Mouse (Mus musculus): Measurements from ENCODE around the gene Zcwpw1. TPM values are rescaled to one million over a fixed set of nuclear protein-coding genes. Genes with fewer than 3 reads are reported as not detected.

The Zcwpw1 gene
- polyA plus RNA-seq, 1 experiment from 2014 or later = 22.0 TPM

DNA sequence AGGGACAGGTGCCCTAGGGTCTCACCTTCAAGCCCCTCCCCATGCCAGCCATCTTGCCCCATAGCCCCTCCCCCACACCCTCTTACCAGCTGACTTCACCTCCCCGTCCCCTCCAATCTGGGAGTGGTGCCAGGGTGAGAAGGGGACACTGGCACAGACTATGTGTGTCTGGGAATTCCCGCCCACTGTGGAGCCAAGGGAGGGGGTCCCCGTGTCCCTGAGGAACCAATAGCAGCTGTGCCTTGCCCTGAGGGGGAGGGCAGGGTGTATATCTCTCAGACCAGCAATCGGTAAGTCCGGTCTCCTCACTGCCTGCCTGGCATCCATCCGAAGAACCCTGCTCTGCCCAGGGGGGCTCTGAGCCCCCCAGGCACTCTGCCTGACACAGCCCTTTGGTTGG is 29.7 kb upstream of the Zcwpw1 start:
- H3K36me3 ChIP-seq (replicated peaks; ENCODE audit: control insufficient read depth, insufficient read depth, low read depth, low read length) = peaks cover 7% of the 10 kb centered on the region; the same call in 1 of the 2 replicates
- ATAC-seq (replicated peaks; ENCODE audit: insufficient number of reproducible peaks, low FRiP score, low TSS enrichment, low read depth) (no peak), DNase-seq (ENCODE audit: low spot score) (no peak)
- no peak overlapping the region for H3K27ac ChIP-seq (replicated peaks; ENCODE audit: low read depth, low read length)
- no peaks in the 10 kb centered on the region for H3K9me3 ChIP-seq (replicated peaks; ENCODE audit: control insufficient read depth, low read length)
- no peaks in the 10 kb centered on the region for H3K27me3 ChIP-seq (ENCODE audit: control insufficient read depth, insufficient read depth, low read length)
- H3K9ac ChIP-seq (replicated peaks; ENCODE audit: low read length) = no peak overlapping the region
- 78% methylated on average over 6 of the region's 6 CpGs for WGBS
- no peak overlapping the region for H3K4me3 ChIP-seq (ENCODE audit: low read depth, low read length)
- no peak overlapping the region for H3K4me2 ChIP-seq (ENCODE audit: low read depth, low read length)
- H3K4me1 ChIP-seq (ENCODE audit: control insufficient read depth, insufficient read depth, low read length) = no peaks in the 10 kb centered on the region

DNA sequence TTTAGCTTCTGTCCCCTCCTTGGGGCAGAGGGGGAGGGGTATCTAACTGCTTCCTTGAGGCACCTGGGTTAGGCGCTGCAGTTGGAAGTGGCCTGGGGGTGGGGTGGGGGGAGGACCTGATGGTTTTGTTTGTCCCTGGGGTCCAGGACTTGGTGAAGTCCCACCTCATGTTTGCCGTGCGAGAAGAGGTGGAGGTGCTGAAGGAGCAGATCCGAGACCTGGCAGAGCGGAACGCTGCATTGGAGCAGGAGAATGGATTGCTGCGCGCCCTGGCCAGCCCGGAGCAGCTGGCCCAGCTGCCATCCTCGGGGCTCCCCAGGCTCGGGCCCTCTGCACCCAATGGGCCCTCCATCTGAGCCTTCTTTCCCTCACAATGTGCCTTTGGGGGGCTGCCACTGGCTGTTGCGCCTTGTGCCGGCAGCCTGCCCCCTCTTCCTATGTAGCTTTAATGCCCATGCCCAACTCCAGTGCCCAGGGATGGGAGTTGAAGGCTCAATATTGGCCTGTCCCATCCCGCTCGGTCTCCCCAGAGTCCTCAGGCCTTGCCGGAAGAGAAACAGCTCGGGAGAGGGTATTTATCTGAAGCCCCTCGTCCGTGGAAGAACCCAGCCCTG is 28.6 kb upstream of the Zcwpw1 start:
- Histone ChIP-seq H3K36me3 (replicated peaks; ENCODE audit: control insufficient read depth, insufficient read depth, low read depth, low read length) (peaks cover 5% of the 10 kb centered on the region; the same call in 1 of the 2 replicates), H3K27me3 (ENCODE audit: control insufficient read depth, insufficient read depth, low read length) (no peaks in the 10 kb centered on the region), H3K4me1 (ENCODE audit: control insufficient read depth, insufficient read depth, low read length) (no peaks in the 10 kb centered on the region), H3K27ac (replicated peaks; ENCODE audit: low read depth, low read length) (no peak overlapping the region), H3K4me2 (ENCODE audit: low read depth, low read length) (no peak overlapping the region), H3K9me3 (replicated peaks; ENCODE audit: control insufficient read depth, low read length) (no peaks in the 10 kb centered on the region), H3K9ac (replicated peaks; ENCODE audit: low read length) (no peak overlapping the region), H3K4me3 (ENCODE audit: low read depth, low read length) (no peak overlapping the region)
- DNase-seq (ENCODE audit: low spot score) (no peak), ATAC-seq (replicated peaks; ENCODE audit: insufficient number of reproducible peaks, low FRiP score, low TSS enrichment, low read depth) (no peak)
- WGBS = 86% methylated on average over 19 of the region's 19 CpGs

GRCm38 (mm10) chr5:137759971-137760412 is 27.6 kb upstream of the Zcwpw1 start:
- Histone ChIP-seq H3K27ac (replicated peaks; ENCODE audit: low read depth, low read length) (no peak overlapping the region), H3K27me3 (ENCODE audit: control insufficient read depth, insufficient read depth, low read length) (no peaks in the 10 kb centered on the region), H3K4me2 (ENCODE audit: low read depth, low read length) (no peak overlapping the region), H3K9ac (replicated peaks; ENCODE audit: low read length) (no peak overlapping the region), H3K36me3 (replicated peaks; ENCODE audit: control insufficient read depth, insufficient read depth, low read depth, low read length) (peaks cover 5% of the 10 kb centered on the region; the same call in 1 of the 2 replicates), H3K9me3 (replicated peaks; ENCODE audit: control insufficient read depth, low read length) (no peaks in the 10 kb centered on the region), H3K4me3 (ENCODE audit: low read depth, low read length) (no peak overlapping the region), H3K4me1 (ENCODE audit: control insufficient read depth, insufficient read depth, low read length) (no peaks in the 10 kb centered on the region)
- DNase-seq (ENCODE audit: low spot score) (peak; percentile 70), ATAC-seq (replicated peaks; ENCODE audit: insufficient number of reproducible peaks, low FRiP score, low TSS enrichment, low read depth) (peak; percentile 47; the same call in 1 of the 2 replicates)
- 19% methylated on average over 4 of the region's 4 CpGs for WGBS

GRCm38 (mm10) chr5:137764609-137765340 is 22.8 kb upstream of the Zcwpw1 start:
- H3K36me3 ChIP-seq (replicated peaks; ENCODE audit: control insufficient read depth, insufficient read depth, low read depth, low read length) = no peaks in the 10 kb centered on the region
- no peaks in the 10 kb centered on the region for H3K4me1 ChIP-seq (ENCODE audit: control insufficient read depth, insufficient read depth, low read length)
- no peak overlapping the region for H3K27ac ChIP-seq (replicated peaks; ENCODE audit: low read depth, low read length)
- H3K9me3 ChIP-seq (replicated peaks; ENCODE audit: control insufficient read depth, low read length) = no peaks in the 10 kb centered on the region
- WGBS = 63% methylated on average over 9 of the region's 9 CpGs
- DNase-seq (ENCODE audit: low spot score) = no peak
- no peaks in the 10 kb centered on the region for H3K27me3 ChIP-seq (ENCODE audit: control insufficient read depth, insufficient read depth, low read length)
- H3K4me2 ChIP-seq (ENCODE audit: low read depth, low read length) = no peak overlapping the region
- H3K9ac ChIP-seq (replicated peaks; ENCODE audit: low read length) = no peak overlapping the region
- H3K4me3 ChIP-seq (ENCODE audit: low read depth, low read length) = no peak overlapping the region
- no peak for ATAC-seq (replicated peaks; ENCODE audit: insufficient number of reproducible peaks, low FRiP score, low TSS enrichment, low read depth)

DNA sequence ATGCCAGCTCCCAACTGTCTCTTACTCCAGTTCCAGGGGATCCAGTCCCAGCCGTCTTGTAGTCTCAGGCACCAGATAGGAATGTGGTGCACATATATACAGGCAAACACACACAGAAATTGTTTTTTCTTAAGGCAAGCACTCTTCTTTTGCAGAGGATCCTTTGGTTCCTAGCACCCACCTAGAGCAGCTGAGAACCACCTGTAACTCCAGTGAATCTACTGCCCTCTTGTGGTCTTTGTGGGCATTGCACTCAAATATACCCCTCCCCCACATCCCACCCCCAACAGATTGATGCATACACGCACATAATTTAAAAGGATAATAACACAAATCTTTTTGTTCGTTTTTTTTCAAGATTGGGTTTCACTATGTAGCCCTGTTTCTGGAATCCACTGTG is 21.3 kb upstream of the Zcwpw1 start:
- peak; percentile 60 for DNase-seq (ENCODE audit: low spot score)

DNA sequence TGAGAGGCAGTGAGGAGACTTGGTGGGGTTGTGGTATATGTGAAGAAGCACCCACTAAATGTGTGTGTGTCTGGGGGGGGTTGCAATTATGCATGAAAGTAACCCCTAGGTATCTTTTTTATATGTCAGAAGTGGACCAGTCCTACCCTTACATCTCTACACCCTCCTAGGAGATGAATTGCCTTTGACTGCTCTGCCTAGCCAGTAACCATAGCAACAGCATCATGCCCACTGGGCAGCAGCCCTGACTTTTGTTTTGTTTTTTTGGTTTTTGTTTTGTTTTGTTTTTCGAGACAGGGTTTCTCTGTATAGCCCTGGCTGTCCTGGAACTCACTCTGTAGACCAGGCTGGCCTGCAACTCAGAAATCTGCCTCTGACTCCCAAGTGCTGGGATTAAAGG is 19.1 kb upstream of the Zcwpw1 start:
- DNase-seq (ENCODE audit: low spot score) = no peak

More for the DNA sequence above, 21.3 kb upstream of the Zcwpw1 start:
- no peaks in the 10 kb centered on the region for H3K9me3 ChIP-seq (replicated peaks; ENCODE audit: control insufficient read depth, low read length)
- H3K27ac ChIP-seq (replicated peaks; ENCODE audit: low read depth, low read length) = no peak overlapping the region
- WGBS = 56% methylated on average over 3 of the region's 3 CpGs
- H3K4me3 ChIP-seq (ENCODE audit: low read depth, low read length) = no peak overlapping the region
- H3K4me1 ChIP-seq (ENCODE audit: control insufficient read depth, insufficient read depth, low read length) = no peaks in the 10 kb centered on the region
- no peaks in the 10 kb centered on the region for H3K36me3 ChIP-seq (replicated peaks; ENCODE audit: control insufficient read depth, insufficient read depth, low read depth, low read length)
- ATAC-seq (replicated peaks; ENCODE audit: insufficient number of reproducible peaks, low FRiP score, low TSS enrichment, low read depth) = no peak
- no peaks in the 10 kb centered on the region for H3K27me3 ChIP-seq (ENCODE audit: control insufficient read depth, insufficient read depth, low read length)
- no peak overlapping the region for H3K4me2 ChIP-seq (ENCODE audit: low read depth, low read length)
- no peak overlapping the region for H3K9ac ChIP-seq (replicated peaks; ENCODE audit: low read length)

DNA sequence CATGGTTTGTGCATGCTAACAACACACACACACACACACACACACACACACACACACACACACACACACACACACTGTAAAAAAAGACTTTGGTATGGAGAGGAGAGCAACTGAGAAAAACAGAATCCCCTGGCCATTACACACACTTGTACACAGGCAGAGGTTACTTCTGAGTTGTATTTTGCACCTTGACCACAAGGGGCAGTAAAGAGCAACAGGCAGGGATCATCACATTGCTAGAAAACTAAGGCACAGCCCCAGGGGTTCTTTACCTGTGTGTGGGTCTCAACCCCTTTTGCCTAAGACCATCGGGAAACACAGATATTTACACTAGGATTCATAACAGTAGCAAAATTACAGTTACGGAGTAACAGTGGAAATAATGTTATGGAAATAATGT is 16.9 kb upstream of the Zcwpw1 start:
- Histone ChIP-seq H3K36me3 (replicated peaks; ENCODE audit: control insufficient read depth, insufficient read depth, low read depth, low read length) (no peaks in the 10 kb centered on the region), H3K9ac (replicated peaks; ENCODE audit: low read length) (no peak overlapping the region), H3K4me1 (ENCODE audit: control insufficient read depth, insufficient read depth, low read length) (no peaks in the 10 kb centered on the region), H3K27ac (replicated peaks; ENCODE audit: low read depth, low read length) (no peak overlapping the region), H3K9me3 (replicated peaks; ENCODE audit: control insufficient read depth, low read length) (no peaks in the 10 kb centered on the region), H3K4me2 (ENCODE audit: low read depth, low read length) (no peak overlapping the region), H3K4me3 (ENCODE audit: low read depth, low read length) (no peak overlapping the region), H3K27me3 (ENCODE audit: control insufficient read depth, insufficient read depth, low read length) (no peaks in the 10 kb centered on the region)
- no peak for ATAC-seq (replicated peaks; ENCODE audit: insufficient number of reproducible peaks, low FRiP score, low TSS enrichment, low read depth)
- WGBS = 62% methylated on average over 2 of the region's 2 CpGs
- peak; percentile 77 for DNase-seq (ENCODE audit: low spot score)

More for the DNA sequence above, 19.1 kb upstream of the Zcwpw1 start:
- no peak for ATAC-seq (replicated peaks; ENCODE audit: insufficient number of reproducible peaks, low FRiP score, low TSS enrichment, low read depth)
- Histone ChIP-seq H3K4me3 (ENCODE audit: low read depth, low read length) (no peak overlapping the region), H3K4me2 (ENCODE audit: low read depth, low read length) (no peak overlapping the region), H3K36me3 (replicated peaks; ENCODE audit: control insufficient read depth, insufficient read depth, low read depth, low read length) (no peaks in the 10 kb centered on the region), H3K27ac (replicated peaks; ENCODE audit: low read depth, low read length) (no peak overlapping the region), H3K9me3 (replicated peaks; ENCODE audit: control insufficient read depth, low read length) (no peaks in the 10 kb centered on the region), H3K9ac (replicated peaks; ENCODE audit: low read length) (no peak overlapping the region), H3K4me1 (ENCODE audit: control insufficient read depth, insufficient read depth, low read length) (no peaks in the 10 kb centered on the region), H3K27me3 (ENCODE audit: control insufficient read depth, insufficient read depth, low read length) (no peaks in the 10 kb centered on the region)
- WGBS = 45% methylated on average over 1 of the region's 1 CpGs

- H3K4me2 ChIP-seq (ENCODE audit: low read depth, low read length) = no peak overlapping the region
- H3K9me3 ChIP-seq (replicated peaks; ENCODE audit: control insufficient read depth, low read length) = no peaks in the 10 kb centered on the region
- H3K4me1 ChIP-seq (ENCODE audit: control insufficient read depth, insufficient read depth, low read length) = no peaks in the 10 kb centered on the region
- no peak for DNase-seq (ENCODE audit: low spot score)
- H3K27ac ChIP-seq (replicated peaks; ENCODE audit: low read depth, low read length) = no peak overlapping the region
- H3K36me3 ChIP-seq (replicated peaks; ENCODE audit: control insufficient read depth, insufficient read depth, low read depth, low read length) = no peaks in the 10 kb centered on the region
- ATAC-seq (replicated peaks; ENCODE audit: insufficient number of reproducible peaks, low FRiP score, low TSS enrichment, low read depth) = no peak
- no peaks in the 10 kb centered on the region for H3K27me3 ChIP-seq (ENCODE audit: control insufficient read depth, insufficient read depth, low read length)
- no peak overlapping the region for H3K9ac ChIP-seq (replicated peaks; ENCODE audit: low read length)
- no peak overlapping the region for H3K4me3 ChIP-seq (ENCODE audit: low read depth, low read length)
Observed at GRCm38 (mm10) chr5:137772755-137773154, 14.8 kb upstream of the Zcwpw1 start.

Data from embryonic facial prominence, embryonic 11.5 days (tissue).